Mouse (Mus musculus) naive thymus-derived CD4-positive, alpha-beta T cell, adult 5 months (primary cell): Measurements from ENCODE around the gene Atoh8. TPM values are rescaled to one million over a fixed set of nuclear protein-coding genes. Genes with fewer than 3 reads are reported as not detected.

Experiments
- polyA plus RNA-seq: library from polyadenylated mRNA; unstranded; fragments of 100-300 nt; shearing (Covaris generic); gene quantifications from one replicate; pipeline ENCODE4 v1.2.1, GENCODE M21; 2017

The Atoh8 gene
- polyA plus RNA-seq: not detected

GRCm38 (mm10) chr6:72235098-72235806 lies at the start of gene Atoh8:
Gene Atoh8, minus strand, starts transcription at chr6:72235577.

Other genes with a start within 250 kb of the Atoh8 start
- 1.1 TPM for gene St3gal5, start 138.0 kb downstream of the Atoh8 start, polyA plus RNA-seq
- gene Sftpb, start 69.0 kb upstream of the Atoh8 start, polyA plus RNA-seq: not detected
- gene Usp39, start 109.6 kb upstream of the Atoh8 start, polyA plus RNA-seq: 42.5 TPM
- gene 0610030E20Rik, start 111.7 kb upstream of the Atoh8 start, polyA plus RNA-seq: 43.8 TPM
- not detected for gene Tmem150a, start 119.9 kb upstream of the Atoh8 start, polyA plus RNA-seq
- gene Rnf181, start 131.4 kb upstream of the Atoh8 start, polyA plus RNA-seq: 109 TPM
- 11.1 TPM for gene Vamp5, start 144.9 kb upstream of the Atoh8 start, polyA plus RNA-seq
- 110 TPM for gene Vamp8, start 155.1 kb upstream of the Atoh8 start, polyA plus RNA-seq
- 7.0 TPM for gene Ggcx, start 178.7 kb upstream of the Atoh8 start, polyA plus RNA-seq
- 422 TPM for gene Mat2a, start 204.0 kb upstream of the Atoh8 start, polyA plus RNA-seq